Mouse (Mus musculus) B cell, adult 2 months (primary cell): ENCODE results near the gene Vps45.
A peak's percentile ranks its signal among the peaks of the same experiment; 100 is the strongest.
"Not testable (repeated sequence)": the region's sequence is repeated elsewhere in the genome, so short reads cannot be mapped to it uniquely, and the experiment has no call there.

ENCODE experiments used
- DNase-seq, 2 experiments: peaks; one replicate each; pipeline ENCODE4 v3.0.0; 2022

Gene Vps45

DNA sequence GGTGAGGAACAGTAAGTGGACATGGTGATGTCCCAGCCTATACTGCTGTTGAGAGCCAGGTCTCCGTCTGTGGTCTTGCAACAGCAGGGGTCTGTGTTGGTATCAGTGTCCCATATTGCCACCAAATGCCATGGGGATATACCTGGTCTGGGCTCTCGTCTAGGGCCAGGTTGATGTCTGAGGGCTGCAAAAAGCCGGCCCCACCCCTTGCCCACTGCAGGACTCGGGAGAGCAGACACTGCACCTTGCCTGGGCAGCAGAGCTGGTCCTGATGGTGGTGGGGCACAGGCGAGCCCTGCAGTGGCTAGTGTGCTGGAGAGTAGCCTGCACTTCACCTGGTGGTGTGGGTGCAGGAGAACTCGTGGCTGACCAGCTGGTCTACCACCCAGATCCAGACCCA, 19.8 kb upstream of the Vps45 start:
- no peak for DNase-seq

DNA sequence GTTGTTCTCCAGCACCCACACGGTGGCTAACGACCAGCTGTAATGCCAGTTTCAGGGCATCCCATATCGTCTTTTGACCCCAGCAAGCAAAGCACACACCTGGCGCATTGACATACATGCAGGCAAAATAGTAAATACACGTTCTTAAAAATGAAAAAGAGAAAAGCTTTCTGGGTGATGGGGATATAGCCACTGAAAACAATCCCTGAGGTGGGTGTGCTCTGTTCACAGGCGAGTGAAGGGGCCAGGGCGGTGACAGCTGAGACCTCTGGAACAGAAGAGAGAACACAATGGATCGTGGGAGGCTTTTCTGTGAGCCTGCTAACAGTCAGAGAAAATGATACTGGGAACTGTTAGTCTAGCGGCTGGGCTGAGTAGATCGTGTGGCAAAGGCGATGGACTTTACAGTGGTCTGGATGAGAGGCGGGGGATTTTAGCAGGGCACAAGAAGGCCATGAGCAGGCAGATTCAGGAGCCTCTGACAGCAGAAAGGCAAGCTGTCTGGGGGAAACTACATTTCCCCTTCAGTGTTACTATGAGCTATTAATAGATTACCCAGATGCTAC, 14.7 kb upstream of the Vps45 start:
- DNase-seq = no peak

DNA sequence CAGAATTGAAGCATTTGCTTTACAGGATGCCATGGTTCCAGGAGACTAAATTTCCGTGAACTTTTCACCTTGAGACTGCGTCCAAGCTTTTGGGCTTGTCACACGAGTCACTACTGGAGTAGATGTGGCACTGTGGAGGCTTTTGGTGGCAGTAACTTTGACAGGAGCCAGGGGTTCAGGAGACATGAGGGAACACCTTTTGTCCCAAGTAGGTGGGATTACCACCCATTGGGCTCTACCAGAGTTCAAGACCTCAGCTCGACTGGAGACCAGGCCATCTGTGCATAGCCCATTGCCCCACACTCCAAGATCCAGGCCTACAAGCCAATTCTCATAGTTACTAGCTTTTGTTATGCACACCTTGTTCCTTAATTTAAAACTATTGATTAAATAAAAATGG, 12.0 kb upstream of the Vps45 start:
- no peak for DNase-seq

DNA sequence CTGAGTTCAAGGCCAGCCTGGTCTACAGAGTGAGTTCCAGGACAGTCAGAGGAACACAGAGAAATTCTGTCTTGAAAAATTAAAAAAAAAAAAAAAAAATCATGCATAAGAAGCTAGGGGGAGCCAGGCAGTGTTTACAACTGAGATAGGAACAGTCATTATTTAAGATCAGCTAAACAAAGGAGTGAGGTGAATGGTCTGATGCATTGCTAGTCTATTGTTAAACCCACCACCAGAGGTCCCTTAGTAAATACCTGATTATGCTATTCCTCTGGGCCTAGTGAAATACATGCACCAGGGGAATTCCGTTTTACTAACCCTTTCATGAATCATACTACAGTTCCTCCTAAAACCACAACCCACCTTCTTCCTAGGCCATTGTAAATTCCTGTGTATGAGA, 11.3 kb upstream of the Vps45 start:
- DNase-seq = no peak

DNA sequence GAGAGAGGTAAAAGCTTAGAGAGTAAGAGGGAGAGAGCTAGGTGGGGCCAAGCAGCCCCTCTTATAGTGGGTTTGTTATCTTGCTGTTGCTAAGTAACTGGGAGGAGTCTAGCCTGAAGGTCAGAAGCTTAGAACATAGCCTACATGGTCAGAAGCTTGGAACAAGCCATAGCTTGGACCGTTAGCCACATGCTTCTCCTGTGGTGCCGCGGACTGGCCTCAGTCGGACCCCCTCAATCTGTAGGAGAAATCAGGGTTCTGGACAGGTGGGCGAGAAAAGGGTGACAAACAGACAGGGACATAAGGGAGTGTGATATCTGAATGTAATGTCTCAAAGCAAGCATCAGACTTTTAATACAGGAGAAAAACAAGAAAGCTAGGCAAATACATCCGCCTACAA, 10.8 kb upstream of the Vps45 start:
- no peak for DNase-seq

DNA sequence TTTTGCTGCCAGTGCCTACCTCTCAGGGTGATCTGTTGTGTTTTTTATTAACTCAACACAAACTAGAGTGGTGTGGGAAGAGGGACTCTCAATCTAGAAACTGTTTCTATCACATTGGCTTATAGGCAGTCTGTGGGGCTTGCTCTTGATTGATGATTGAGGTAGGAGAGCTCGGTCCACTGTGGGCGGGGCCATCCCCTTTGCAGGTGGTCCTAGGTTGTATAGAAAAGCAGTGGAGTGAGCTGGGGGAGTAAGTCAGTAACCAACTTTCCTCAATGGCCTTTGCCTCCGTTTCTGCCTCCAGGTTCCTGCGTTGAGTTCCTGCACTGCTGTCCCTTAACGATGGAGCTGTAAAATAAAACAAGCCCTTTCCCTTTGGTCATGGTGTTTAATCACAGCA, 8.5 kb upstream of the Vps45 start:
- DNase-seq = no peak

DNA sequence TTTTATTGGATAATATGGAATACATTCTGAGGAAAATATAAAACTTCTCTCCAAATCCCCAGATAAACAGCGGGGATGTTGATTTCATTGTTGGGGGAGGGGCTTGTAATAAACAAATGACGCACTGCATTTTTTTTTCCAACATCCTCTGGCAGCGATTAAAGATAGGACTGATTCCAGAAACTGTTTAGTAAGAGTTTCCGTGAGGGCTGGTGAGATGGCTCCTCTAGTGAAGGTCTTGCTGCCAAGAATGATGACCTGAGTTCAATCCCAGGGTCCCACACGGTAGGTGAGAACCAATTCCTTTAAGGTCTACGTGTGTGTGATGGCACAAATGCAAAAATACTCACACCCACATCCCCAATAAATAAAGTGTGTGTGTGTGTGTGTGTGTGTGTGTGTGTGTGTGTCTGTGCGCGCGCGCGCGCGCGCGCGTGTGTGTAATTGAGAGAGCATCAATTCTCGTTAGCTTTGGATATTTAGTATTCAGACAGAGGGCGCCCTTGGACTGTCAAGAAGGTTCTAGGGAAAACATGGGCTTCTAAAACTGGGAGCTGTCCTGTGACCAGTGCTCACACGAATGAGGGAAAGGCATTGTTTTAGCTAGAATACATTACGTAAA, 7.6 kb upstream of the Vps45 start:
- peak; percentile 39 to 49 for DNase-seq

DNA sequence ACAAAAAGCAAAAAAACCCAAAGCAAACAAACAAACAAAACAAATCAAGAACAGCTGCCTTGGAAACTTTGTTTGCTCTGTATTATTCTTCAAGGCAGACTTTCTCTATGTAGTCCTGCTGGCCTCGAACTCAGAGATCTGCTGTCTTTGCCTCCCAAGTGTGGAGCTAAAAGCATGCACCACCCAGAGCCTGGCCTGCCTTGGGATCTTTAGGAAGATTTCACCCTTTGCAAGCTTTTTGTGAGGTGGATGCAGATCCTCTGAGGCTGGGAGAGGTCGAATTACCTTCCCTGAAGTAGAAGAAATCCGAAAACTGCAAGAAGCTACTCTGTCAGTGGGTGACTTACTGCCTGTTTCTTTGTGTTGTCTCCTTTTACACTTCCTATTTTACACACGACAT, 6.9 kb upstream of the Vps45 start:
- DNase-seq = no peak

DNA sequence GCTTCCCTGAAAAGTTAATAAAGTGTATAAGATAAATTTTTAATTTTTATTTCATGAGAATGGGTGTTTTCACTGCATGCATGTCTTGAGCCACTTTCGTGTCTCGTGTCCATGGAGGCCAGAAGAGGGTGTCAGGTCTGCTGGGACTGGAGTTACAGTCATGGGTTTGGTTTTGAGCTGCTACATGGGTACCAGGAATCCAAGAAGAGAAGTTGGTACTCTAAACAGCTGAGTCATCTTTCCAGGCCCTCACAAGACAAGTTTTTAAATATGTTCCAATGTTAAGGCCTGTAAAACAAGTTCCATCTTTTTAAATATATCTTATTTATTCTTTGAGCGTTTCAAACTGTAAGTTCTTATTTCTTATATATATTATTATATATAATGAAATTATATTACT, 6.0 kb upstream of the Vps45 start:
- DNase-seq = no peak

DNA sequence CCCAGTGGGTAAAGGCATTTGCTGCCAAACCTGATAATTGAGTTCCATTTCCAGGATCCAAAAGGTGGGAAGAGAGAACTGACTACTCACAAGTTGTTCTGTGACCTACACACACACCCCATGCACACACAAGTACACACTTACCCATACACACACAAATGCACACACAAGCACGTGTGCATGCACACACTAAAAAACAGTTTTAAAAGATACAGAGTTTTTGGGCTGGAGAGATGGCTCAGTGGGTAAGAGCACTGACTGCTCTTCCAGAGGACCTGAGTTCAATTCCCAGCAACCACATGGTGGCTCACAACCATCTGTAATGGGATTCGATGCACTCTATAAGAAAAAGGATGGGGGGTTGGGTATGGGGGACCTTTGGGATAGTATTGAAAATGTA, 5.0 kb upstream of the Vps45 start:
- no peak for DNase-seq

DNA sequence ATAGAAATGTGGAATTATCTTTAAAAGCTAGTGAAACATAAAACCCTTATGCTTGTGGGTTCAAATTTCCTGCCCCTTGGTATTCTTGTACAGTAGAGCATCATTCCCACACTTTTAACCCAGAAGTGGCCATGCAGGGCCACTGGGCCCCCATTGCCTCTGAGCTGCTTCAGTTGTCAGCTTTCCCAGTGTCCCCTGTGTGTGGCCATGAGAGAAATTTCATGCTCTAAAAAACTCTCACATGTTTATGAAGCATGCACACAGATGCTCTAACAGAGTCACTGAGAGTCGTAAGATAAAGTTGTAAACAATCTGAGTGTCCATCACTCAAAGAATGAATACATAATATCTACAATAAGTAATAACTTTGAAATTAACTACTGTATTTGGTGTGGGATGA, 1.9 kb upstream of the Vps45 start:
- DNase-seq = no peak

DNA sequence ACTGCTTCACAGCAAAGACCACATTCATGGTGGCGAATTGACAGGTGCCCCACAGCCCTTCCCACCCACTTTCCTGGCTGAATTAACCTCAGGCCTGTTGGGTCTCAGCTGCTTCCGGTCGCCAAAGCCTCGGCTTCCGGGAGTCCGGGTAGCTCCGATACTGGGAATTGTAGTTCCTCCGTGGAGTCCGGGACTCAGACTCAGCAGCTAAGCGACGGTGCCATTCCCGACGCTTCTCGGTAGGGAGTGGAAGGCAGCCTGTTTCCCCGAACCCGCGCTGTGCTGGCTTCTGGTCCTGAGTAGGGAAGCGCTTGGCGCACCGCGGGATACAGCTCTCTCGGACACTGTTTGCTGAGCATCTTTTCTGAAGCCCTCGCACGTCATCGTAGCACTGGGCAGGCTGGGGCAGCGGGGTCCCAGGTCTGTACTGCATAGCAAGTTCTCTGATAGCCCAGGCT, 490 bp downstream of the Vps45 start:
- DNase-seq = peak; percentile 87

DNA sequence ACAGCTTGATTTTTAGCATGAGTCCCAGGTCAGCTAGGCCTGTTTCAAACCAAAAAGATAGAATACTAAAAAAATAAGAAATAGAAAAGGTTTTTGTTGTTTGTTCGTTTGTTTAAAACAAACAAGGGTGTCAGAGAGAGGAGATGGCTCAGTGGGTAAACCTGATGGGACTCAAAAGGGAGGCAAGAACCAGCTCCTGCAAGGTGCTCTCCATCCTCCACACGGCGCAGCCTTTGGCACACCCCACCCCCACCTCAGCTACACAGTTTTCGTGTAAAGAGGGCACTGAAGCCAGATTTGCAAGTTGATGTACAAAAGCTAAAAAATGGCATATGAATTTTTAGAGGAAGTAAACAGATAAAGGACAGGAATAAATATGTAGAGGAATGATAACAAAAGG, 2.2 kb downstream of the Vps45 start:
- DNase-seq = no peak

DNA sequence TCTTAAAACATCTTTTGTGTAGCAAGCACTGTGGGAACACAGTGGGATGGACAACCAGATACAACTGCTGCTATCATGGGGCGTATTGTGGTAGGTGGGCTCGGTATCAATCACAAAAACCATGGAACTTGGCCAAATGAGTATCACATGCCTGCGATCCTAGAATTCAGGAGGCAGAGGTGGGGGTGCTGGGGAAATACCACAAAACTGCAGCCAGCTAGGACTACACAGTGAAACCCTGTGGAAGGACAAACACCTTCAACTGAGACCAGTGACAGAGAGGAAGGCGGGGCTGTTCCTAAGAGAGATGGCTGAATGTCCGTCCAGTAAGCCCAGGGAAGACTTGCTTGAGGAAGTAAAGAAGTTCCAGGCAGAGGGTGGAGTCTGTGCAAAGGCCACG, 3.0 kb downstream of the Vps45 start:
- DNase-seq = no peak

DNA sequence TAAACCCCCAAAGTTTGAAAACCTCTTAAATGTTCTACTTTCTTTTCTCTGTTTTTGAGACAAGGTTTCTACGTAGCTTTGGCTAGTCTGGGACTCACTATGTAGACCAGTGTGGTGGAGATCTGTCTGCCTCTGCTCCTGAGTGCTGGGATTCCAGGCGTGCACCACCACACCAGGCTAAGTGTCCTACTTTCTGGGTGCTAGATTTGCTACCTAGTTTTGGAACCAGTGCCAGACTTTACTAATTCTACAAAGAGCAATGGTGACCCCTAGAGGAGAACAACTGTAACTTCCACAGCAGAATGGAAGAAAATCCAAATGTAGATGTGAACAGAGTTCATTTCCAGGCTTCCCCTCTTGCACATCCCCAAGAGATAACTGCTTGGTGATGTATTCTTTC, 6.4 kb downstream of the Vps45 start:
- peak; percentile 57 for DNase-seq

DNA sequence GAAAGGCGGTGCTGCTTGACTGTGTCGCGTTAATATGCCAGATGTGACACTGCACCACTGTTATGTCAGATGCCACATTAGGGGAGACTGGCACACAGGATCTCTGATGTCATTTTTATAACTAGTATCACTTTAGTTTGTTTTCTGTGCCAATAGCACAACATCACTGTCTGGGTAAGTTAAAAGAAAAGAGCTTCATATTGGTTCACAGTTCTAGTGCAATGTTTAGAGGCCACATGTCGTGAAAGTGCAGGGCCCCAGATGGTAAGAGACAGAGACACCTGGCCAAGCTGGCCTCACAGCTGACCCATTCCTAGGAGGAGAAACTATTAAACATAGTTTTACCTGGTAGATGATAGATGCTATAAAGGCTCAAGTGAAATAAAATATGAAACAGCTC, 7.1 kb downstream of the Vps45 start:
- no peak for DNase-seq

DNA sequence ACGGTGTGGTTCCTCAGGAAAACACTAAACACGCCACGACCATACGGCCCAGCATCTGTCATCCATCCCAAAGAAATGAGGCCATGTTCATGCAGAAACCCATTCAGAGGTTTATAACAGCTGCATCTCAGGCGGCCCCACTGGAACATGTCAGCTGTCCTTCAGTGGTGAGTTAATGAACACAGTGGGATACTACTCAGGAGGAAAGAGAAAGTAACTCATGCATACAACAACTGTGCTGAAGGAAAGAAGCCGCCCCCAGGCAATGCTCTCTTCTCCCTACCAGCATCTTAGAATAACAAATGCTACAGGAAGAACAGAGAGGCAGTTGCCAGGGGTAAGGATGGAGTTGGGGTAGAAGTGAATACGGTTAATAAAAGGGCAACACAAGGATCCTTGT, 7.5 kb downstream of the Vps45 start:
- no peak for DNase-seq

DNA sequence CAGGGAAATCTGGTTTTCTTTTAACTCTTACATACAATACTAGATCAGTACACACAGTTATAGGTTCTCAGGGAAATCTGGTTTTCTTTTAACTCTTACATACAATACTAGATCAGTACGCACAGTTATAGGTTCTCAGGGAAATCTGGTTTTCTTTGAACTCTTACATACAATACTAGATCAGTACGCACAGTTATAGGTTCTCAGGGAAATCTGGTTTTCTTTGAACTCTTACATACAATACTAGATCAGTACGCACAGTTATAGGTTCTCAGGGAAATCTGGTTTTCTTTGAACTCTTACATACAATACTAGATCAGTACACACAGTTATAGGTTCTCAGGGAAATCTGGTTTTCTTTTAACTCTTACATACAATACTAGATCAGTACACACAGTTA, 13.7 kb downstream of the Vps45 start:
- not testable (repeated sequence) for DNase-seq

DNA sequence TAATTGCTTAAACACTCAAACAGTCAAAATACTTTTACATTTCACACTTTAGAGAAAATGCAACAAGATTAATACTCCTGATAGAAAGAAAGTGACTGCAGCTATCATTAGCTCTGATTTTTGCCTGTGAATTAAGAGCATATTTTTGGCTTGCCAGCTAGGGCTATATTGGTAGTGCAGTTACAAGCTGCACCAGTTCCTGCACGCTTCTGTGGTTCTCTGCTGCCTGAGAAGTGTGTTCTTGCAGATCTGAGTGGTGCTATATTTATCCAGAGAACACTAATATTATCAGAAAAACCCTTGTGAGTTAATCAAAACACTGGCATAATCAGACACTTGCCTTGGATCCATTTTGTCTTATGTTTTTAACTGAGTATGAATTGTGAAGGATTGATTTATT, 15.2 kb downstream of the Vps45 start:
- no peak for DNase-seq

DNA sequence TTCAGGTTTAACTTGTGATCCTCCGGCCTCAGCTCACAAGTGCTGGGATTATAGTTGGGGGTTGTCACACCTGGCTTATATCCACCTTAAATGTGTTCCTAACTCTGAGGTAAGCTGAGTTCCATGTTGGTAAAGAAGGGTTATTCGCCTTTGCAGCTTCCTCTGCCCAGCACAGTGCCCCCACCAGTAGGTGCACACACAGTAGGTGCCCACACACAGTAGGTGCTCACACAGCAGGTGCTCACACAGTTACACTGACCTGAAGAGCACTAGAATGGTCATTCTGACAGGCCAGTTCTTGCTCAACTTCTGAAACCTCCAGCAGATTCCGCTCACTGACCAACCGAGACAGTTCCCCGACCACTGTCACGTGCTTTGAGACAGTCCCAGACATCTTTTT, 17.2 kb downstream of the Vps45 start:
- no peak for DNase-seq

DNA sequence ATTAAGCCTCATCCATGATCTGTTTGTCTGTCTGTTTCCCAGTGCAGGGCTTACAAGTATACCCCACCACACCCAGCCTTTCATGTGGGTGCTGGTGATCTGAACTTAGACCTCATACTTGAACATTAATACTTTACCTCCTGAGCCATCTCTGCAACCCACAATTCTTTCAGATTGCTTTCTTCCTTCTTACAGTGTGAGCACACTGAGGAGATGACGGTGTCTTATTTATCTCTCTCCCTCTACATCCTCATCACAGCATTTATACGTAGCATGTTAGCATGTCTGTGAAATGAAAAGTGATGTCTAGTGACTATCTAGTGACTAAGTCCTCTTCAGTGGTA, 17.6 kb downstream of the Vps45 start:
- DNase-seq = no peak

DNA sequence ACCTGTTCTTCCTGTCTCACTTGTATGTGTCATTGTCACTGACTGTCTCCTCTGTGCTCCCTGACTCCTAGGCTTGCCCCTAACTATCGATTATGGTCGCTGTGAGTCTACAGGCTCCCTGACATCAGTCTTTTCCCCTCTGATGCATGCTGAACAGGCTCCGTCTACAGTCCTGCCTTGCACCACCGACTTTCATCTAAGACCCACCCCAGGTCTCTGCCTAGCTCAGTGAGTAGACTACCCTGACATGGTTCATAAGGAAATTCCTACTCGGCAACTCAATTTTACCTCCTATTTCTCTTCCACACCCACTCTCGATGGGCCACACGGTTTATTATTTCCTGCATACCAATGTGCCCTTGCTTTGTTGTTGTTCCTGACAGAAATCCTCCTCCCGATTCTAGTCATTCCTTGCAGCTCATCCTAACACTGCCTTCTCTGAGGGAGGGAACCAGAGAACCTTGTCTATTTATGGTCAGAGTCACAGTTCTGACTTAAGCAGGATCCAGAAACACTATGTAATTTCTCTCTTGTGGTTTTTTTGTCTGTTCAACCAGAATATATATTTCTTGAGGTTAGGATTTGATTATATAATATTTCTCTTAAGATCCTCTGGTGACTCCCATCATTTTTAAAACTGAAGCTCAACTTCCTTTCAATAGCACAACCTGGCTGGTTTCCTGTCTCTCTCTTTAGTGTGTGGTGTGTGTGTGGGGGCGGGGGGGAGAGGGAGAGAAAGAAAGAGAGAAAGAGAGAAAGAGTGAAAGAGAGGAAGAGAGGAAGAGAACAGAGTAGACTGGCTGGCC, 18.2 kb downstream of the Vps45 start:
- no peak for DNase-seq

DNA sequence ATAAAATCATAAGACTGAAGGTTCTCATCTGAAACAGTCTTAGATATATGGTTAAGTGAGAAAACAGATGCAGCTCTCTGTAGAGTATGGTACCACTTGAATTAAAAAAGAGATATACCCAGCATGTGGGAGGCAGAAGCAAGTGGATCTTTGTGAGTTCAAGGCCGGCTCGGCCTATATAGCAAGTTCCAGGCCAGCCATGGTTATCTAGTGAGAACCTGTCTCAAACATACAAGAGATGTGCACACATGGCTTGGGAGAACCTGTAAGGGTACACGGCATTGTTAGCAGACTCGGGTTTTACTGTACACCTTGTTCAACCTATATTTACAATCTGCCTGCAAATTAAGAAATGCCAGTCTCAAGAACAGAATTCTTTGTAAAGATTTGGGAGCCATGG, 19.4 kb downstream of the Vps45 start:
- DNase-seq = no peak

DNA sequence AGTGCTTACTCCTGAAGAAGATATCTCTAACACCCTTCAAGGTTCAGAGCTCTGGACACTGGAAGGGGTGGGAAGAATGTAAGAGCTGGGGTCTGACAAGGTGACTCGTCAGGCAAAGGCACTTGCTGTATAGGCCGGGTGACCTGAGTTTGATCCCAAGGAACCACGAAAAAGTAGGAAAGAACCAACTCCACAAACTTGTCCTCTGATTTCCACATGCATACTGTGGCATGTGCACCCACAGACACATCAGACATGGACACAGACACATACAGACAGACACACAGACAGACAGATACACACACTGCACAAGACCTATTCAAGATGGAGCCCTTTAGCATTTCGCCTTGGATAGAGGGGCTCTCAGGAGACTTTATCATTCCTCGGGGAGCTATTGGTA, 20.1 kb downstream of the Vps45 start:
- no peak for DNase-seq

DNA sequence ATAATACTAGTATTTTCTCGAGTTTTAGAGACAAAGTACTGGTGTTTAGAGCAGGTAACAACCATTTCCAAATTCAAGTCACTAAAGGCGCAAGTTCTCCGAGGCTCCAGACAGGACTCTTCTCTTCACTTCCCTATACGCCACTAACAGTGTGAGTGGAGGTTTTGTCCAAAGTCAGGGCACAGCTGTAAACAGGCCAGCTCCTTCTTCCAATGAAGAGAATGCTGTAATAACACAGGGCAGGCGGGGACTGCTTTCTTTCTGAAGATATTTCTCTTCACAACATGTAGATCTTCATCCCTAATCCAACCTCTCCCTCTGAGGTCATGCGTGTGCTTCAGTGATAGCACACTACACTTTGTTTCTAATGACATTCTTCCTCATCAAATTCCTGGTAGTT, 21.5 kb downstream of the Vps45 start:
- DNase-seq = no peak
